Mouse (Mus musculus): ENCODE measurements around the gene Unc5cl.

Gene Unc5cl

DNA sequence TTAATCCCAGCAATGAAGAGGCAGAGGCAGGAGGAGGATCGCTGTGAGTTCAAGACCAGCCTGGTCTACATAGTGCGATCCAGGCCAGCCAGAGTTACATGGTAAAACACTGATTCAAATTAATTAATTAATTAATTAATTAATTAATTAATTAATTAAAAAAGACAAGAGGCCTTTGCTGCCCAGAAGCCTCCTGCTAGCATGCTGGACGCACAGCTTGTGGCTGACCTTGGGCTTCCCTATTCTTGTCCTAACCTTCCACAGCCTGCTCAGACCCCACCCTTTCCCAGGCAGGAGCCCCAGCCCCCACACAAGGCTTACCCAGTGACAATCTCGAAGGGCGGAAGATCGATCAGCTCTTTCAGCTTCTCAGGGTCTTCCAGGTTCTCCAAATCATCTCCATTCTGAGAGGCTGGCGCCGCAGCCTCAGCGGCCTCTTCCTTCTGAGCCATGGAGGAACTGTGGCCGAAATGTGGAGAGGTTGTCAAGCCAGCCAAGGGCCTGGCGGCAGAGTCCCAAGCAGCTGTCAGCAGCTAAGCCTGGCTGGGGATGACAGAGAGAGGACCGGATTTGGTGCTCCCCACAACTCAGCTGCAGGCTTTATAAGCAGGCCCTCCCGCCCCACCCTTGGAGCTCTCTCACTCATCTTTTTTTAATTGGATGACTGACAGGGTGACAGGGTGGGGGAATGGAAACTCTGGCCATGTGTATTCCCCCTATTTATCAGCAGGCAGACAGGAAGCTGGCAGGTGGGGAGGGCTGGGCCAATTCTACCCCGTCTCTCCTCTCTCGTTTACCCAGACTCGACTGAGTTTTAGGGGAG is 22.3 kb upstream of the Unc5cl start, which contains the start of gene Apobec2:
Apobec2 (minus strand) TSS at position 773 of the 823 bp plus-strand sequence.
- DNase-seq (ENCODE audit: low spot score), result no peak

DNA sequence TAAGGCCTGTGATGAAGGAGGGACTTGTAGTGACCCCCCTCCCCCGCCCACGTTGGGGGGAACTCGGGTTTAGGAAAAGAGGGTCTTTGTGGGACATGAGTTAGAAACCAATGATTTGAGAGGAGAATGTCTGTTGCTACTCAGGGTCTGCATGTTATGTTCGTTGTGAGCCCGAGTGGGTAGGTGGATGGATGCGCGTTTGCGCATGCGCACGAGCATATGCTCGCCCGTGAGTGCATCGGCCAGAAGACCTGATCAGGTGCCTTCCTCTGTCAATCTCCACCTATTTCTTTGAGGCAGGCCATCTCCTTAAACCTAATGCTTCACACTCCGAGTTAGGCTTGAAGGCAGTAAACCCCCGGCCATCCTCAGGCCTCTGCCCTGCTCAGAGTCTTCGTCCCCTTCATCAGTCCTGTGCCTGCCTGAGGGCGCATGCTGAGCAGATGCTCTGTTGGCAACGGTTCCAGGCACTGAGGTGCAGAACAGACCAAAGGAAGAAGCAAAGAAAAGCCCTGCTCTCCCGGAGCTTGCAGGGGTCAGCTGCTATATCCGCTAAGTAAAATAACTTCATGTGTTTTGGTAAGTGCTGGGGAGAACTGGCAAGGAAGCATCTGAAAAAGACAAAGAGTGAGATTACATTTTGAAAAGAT is 21.6 kb upstream of the Unc5cl start:
- DNase-seq (ENCODE audit: low spot score), result no peak

DNA sequence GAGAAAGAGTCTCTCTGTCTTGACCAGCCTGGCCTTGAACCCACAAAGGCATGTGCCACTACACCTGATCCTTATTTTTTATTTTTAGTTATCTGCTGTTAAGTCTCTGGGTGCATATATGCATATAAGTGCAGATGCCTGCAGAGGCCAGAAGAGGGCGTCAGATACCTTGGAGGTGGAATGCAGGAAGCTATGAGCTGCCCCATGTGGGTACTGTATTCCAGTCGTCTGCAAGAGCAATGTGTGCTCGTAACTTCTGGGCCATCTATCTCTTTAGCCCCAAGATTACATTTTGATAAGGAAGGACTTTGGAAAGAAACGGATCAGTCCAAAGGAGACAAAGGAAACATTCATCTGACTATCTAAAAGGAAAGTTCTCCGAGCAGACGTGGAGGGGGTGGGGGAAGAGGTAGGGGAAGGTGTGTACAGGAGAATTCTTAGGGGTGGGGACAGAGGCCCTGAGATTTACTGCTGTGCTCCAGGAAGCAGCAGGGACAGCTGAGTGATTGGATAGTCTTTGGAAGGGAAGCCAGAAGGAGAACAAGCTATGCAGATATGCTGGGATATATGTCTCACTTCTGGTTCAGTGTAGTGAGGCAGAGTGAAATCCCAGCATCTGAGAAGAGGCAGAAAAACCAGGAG is 20.9 kb upstream of the Unc5cl start:
- no peak for DNase-seq (ENCODE audit: low spot score)

DNA sequence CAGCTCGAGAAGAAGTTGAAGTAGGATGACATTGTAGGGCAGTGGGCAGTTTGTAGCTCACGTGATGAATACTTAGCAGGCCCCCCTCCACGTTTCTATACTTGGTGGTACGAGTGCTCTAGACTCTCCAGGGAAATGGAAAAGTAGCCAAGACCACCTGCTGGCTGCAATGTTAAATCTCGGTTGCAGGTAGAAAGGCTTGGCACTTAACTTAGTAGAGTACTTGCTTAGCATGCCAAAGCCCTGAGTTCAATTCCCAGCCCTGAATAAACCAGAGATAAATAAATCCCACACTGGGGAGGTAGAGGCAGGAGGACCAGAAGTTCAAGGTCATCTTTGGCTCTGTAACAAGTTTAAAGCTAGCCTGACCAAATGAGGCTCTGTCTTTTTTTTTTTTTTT is 20.2 kb upstream of the Unc5cl start:
- DNase-seq (ENCODE audit: low spot score), result no peak

DNA sequence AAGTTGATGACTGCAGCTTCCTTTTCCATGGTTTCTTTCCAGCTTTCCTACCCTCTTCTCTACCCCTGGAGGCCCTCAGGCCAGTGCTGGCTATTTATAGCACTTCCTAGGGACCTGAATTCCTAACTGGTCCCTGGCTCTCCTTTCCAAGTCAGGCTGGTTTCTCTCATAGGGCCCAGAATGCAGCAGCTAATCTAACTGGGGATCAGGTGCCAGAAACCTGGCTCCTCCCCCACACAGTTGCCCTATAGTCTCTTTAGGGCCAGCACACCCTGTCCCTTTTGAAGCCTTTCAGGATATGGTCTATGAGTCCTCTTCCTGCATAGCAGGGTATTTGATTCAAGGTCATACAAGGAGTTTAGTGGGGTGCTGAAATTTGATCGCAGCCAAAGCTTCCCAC is 18.2 kb upstream of the Unc5cl start:
- no peak for DNase-seq (ENCODE audit: low spot score)

DNA sequence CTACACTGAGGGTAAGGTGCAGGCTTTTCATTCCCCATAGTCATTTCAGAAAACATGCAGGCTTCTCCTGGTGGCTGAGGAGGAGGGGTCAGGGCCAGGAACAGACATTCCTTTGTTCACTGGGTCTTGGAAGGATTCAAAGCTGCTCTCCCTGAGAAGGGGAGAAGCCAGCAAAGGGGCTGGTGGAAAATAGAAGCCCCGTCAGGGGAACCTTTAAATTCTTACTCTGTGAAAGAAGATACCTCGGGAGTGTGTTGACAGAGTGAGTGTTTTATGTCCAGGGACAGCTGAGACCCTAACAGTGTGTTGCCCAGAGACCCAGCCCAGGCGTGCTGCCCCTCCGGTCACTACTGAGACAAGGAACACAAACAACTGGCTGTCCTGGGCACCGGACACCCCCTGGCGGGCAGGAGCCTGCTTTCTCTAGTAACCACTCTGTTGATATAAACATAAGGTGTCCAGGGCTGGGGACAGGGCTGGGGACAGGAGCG is 17.2 kb upstream of the Unc5cl start:
- no peak for DNase-seq (ENCODE audit: low spot score)

DNA sequence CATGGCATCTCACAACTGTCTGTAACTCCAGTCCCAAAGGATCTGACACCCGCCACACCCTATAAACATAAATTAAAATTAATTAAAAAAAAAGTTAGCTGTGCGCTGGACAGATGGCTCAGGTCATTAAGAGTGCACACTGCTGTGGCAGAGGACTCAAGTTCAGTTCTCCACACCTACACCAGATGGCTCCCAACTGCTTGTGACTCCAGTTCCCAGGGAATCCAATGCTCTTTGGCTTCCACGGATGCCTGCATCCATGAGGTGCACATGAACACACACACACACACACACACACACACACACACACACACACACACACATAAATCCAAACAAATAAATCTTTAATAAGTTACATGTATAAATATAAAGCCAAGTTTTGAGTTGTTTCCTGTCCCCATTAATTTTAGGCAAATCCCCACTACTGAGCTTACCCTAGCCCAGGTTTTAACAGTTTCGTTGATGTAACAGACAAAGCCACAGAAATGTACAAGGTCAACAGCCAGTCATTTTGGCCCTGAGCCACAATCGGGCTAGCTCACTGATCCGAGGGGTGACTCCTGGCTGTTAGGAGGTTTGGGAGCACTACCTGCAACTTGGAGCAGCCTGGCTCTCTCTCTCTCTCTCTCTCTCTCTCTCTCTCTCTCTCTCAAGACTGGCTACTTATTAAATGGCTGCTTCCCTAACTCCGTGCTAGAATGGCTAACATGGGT is 11.8 kb upstream of the Unc5cl start:
- DNase-seq (ENCODE audit: low spot score), result no peak

DNA sequence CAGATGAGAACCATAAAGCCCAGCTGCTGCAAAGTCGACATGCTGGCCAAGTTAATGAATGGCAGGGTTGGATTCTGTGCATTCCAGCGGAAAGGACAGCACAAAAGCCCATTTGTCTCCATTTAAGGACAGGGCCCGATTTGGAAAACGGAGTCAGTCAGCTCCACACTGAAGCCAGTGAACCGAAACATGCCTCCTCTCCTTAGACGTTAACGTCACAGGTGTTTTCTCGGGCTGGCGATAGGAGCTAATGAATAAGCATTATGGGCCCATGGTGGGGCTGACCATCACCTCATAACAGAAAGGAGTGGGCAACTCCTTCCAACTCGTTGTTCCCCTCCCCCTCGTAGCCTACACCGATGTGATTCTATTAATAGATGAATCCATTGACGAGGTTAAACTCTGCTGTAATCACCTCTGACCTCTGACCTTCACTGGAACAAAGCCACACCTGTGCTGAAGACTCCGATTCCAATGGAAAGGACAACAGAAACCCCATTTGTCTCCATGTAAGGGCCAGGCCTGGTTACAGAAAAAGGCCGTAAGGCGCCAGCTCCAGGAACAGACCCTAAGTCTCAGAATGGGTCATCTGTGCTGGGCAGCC is 11.1 kb upstream of the Unc5cl start:
- DNase-seq (ENCODE audit: low spot score), result no peak

DNA sequence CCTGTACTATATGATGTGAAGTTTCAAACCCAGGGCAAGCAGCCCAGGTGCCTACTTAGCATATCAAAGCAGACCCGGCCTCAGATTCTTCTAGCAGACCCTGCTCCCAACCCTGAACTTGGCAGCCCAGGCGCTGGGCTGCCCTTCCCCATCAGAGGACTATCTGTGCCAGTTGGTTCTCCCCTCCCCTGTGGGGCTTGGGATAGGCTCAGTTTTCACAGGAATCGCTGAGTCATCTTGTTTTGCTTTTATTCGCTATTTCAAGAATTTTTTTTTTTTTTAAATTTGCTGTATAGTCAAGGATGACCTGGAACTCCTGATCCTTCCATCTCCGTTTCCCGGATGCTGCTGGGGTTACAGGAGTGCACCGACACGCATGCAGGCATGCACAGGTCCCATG is 7.0 kb upstream of the Unc5cl start:
- DNase-seq (ENCODE audit: low spot score), result no peak

DNA sequence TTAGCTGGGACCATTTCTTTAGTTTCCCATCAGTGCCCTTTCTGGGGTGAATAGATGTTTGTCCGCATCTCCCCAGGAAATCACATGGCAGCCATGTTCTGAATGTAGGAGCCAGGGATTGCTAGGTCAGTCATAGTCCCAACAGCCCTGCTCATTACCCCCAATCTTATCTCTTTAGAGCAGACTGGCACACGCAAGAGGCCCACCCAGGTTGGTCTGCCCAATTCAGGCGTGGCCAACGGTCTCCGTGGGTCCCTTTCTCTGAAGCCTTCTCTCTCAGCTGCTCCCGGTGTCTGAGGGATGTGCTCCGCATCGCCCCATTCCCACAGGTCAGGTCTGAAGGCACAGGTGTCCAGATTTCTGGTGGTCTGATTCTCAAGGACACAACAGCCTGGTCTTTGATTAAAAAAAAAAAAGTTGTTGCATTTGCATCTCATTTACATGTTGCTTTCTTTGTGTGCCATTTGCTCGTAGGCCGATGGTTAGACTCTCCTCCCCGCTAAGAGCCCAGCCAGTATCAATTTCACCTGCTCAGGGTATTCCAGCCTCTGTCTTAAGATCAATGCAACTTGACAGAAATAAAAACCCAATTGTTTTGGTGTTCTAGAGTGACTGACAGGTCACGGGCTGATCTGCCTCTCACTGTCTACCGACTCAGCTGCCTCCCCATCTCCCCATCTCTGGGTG is 3.9 kb upstream of the Unc5cl start:
- no peak for DNase-seq (ENCODE audit: low spot score)

DNA sequence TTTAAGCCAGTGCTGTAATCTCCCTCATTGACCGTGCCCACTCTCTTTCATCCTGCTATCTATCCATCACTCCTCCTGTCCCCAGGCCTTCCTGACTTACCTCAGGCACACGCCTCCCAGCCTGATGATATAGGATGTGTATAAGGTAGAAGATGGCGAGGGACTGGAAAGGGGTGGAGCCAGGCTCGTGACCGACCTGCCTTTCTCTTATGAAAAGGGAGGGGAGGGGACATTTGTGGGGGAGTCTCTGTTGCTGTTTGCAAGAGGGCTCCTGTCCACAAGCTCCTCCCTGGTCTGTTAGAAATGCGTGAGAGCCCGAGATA is 3.4 kb upstream of the Unc5cl start, which contains the start of gene Tspo2:
Tspo2 (minus strand) TSS at position 170 of the 323 bp plus-strand sequence.
- DNase-seq (ENCODE audit: low spot score), result no peak

DNA sequence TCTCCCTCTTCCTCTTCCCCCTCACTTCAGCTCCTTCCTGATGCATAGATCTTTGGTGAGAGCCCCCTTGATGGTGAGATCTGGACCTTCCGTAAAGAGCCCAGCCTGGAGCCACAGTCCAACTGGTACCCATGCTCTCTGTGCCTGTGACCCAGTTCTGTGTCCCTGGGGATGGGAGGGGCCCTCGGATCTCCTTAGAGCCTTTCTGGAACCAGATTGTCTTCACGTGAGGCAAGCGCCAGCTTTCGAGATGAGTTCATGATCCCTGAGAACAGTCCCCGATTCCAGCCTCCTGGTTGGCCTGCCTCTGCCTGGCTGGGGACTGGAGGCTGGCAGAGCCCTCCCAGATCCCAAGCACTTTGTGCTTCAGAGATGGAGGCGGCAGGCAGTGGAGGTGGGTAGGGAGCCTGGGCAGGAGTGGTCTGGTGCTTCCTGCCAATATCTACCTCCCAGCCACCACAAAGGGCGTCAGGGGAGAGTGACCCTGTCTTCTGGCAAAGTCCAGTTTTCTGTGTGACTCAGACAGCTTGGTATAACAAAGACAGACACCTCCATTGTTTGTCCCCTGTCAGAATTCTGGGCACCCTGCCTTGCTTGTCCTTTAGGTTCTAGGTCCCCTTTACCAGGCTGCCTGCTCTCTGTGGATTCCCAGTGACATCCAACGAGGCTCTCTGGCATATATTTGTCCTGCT is 2.8 kb upstream of the Unc5cl start:
- DNase-seq (ENCODE audit: low spot score), result no peak

DNA sequence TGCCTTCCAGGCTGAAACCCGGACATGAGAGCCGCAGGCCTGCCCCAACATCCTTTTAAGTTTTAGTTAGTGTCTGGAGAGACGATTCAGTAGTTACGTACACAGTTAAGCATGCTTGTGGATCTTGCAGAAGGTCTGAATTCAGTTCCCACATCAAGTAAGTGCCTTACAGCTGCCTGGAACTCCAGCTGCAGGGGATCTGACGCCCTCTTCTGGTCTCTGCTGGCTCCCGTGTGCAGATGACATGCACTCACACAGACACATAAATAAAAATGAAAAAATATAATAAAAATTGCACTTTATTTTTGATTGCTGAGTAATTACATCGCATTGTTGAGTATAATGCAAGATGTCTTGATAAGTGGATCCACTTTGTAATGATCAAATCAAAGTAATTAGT is 1.2 kb upstream of the Unc5cl start:
- no peak for DNase-seq (ENCODE audit: low spot score)

DNA sequence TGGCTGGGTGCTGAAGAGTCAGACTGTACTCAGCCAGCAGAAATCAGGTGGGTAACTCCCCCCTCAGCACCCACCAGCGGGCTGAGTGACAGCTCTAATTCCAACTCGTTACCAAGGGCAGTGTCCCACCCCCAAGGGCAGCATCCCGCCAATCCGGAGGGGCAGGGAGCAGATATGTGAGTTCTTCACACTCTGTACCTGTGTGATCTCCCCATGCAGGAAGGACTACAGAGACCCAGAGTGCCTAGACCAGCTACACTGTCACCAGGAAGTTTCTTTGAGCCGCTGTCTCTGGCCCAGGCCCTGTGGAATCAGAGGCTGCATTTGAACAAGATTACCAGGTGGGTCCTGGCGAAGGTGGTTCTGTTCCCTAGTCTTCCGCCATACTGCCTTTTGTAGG is 511 bp upstream of the Unc5cl start:
- no peak for DNase-seq (ENCODE audit: low spot score)

DNA sequence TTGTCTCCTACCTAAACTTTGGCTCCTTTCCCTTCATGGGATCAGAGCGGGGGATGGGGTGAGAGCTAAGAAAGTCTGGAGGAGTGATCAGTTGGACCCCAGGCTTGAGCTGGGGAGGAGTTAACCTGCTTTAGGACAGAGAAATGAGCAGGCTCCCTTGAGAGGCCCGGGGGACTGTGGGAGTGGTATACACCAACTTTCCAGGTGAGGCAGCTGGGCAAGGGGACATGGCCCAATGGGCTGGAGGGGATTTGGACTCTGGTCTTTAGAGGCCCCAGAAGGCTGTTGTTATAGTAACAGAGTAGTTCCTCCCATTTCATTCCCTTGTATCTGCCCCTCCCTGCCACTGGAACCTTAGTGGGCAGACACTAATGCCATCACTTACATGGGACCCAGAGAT is 1.3 kb downstream of the Unc5cl start:
- no peak for DNase-seq (ENCODE audit: low spot score)

DNA sequence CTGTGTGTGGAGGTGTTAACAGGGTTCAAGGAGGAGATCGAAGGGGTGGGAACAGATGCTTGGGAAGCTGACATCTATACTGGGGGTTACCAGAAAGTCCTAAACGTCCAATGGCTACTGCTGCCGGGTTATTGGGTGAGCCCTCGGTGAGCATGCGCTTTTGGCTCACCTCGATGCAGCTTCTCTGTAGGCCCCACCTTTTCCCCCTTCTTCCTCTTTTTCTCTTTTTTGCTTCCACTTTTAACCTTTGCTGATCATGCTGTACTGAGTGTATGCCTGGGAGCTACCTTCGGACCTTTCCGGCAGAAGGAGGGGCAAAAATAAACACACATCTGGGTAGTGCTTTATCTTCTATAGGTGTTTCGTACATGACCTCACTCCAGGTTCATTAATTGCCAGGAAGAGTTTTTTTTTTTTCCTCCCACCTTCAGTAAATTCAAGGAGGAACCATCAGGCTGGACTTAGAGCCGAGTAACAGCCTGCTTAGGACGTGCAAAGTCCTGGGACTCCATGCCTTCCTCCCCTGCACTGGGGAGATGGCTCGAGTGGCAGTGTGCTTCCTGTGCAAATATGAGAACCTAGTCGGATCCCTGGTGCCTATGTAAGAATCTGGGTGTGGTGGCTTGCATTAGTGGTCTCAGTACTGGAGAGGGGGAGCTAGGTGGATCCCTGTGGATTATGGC is 3.4 kb downstream of the Unc5cl start:
- no peak for DNase-seq (ENCODE audit: low spot score)

DNA sequence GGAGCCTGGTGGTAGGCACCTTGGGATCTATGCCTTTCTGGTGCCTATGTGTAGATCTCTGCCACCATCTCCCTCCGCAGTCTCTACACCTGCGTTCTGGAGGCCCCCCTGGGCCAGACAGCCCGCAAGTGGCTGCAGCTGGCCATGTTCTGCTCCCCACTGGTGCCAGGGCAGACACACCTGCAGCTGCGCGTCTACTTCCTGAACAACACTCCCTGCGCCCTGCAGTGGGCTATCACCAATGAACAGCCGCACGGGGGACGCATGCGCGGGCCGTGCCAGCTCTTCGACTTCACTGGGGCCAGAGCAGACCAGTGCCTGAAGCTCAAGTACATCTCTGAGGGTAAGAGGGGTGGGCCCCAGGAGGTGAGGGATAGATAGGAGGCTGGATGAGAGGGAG is 7.4 kb downstream of the Unc5cl start:
- DNase-seq (ENCODE audit: low spot score), result no peak

DNA sequence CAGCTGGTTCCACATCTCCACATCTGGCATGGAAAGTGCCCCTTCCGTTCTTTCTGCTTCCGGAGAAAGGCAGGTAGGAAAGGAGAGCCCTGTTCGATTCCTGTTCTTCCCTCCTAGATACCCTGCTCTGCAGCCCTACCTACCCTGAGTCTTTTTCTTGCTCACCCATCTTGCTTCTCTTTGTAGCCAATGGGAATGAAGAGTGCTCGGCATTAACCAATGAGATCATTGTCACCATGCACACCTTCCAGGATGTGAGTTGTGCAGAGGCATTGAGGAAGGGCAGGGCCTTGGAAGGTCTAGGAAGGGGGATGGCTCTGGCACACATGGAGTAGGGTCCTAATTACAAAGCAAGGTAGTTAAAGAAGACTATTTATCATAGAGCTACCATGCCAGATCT is 8.7 kb downstream of the Unc5cl start:
- DNase-seq (ENCODE audit: low spot score), result no peak

DNA sequence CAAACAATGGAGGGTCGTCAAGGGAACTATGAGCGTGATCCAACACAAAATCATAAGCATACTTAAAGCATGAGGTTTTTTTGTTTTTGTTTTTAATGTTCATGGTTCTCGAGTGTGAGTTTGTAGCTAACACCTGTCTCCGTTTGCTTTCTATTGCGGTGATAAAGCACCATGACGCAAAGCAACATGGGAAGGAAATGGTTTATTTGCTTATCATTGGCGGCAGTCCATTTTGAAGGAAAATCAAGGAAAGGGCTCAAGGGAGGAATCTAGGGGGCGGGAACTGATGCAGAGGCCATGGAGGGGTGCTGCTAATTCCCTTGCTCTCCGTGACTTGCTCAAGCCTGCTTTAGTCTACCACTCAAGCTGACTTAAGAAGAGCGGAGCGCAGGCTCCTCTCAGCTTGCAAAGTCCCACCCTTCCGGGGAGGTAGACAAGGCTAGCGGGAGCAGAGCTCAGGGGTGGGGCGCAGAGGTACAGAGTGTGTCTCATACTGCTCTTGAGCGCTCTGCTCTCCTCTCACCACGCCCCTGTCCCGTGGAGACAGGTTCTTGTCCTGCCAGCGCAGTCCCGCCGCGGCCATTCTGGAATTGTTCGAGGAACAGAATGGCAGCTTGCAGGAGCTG is 12.2 kb downstream of the Unc5cl start:
- no peak for DNase-seq (ENCODE audit: low spot score)
